Mouse (Mus musculus): Measurements from ENCODE around the gene Sv2b.

DNA sequence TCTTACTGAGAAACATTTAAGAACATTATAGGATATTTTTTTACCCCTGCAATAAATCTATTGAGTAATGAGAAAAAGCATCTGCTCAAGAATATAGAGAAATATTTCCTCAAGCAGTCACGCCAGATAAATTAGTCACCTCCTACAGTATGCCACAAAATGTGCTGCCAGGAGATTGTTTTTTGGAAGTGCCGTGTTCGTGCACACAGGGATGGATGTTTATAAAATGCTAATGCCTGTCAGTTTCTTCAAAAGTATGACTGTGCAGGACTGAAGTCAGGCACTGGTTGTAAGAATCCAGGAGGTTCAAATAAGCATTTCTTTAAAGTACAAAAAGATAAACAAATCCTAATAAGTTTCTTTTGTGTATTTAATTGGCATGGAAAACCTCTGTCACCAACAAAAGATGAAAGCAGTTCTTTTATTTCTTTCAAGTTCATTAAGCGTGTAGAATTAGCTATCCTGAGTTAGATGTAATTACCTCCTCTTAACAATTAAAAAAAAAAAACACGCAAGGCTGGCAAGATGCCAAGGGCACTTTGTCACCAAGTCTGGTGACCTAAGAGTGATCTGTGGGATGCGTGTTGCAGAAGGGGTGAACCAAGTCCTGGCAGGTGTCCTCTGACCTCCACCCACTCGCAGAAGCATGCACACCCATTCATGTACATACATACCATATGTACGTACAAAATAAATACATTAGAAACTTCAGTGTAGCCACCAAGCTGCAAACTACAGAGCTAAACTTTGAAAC is 68.1 kb downstream of the Sv2b start:
- TF ChIP-seq CTCF (IDR thresholded peaks at IDR 0.05; ENCODE audit: extremely low read depth, insufficient read length, insufficient replicate concordance, low read depth, low read length): no peak
- TF ChIP-seq POLR2A (IDR thresholded peaks at IDR 0.05; ENCODE audit: low read depth, low read length): no peak

Measured in small intestine, adult 2 months (tissue).